Mouse (Mus musculus) CH12.LX (cell line): Measurements from ENCODE around the gene Chst15. TPM values are rescaled to one million over a fixed set of nuclear protein-coding genes. Genes with fewer than 3 reads are reported as not detected.

Source experiments
- DNase-seq: peaks from one replicate; pipeline ENCODE4 v3.0.0-alpha.2; 2013; ENCODE audit errors: extremely low read depth
- H3K27ac ChIP-seq: 2 replicates; pipeline ENCODE4 v1.5.1; 2012; ENCODE audit warnings: low read depth, mild to moderate bottlenecking, control low read depth, moderate library complexity; ENCODE audit not compliant: insufficient read depth
- H3K27me3 ChIP-seq: replicated peaks from 2 replicates; pipeline ENCODE3; 2012; ENCODE audit warnings: inconsistent platforms
- H3K36me3 ChIP-seq, 2 experiments: replicated peaks in 1 of 2; 2 replicates each; pipeline versions ENCODE3 to v1.6.1; 2012; ENCODE audit warnings: inconsistent platforms in 1 of 2, low read length in 1 of 2, mild to moderate bottlenecking in 1 of 2, mixed read lengths in 1 of 2, moderate library complexity in 1 of 2; ENCODE audit not compliant: control insufficient read depth in 1 of 2, insufficient read depth in 1 of 2
- H3K4me1 ChIP-seq, 2 experiments: 2 replicates each; pipeline ENCODE4 v1.6.1; 2012; ENCODE audit warnings: inconsistent platforms in 1 of 2, moderate library complexity in 1 of 2; ENCODE audit not compliant: insufficient read depth in 2 of 2, control insufficient read depth in 1 of 2
- H3K4me2 ChIP-seq: 2 replicates; pipeline ENCODE4 v1.6.1; 2012; ENCODE audit warnings: low read depth, mild to moderate bottlenecking, control low read depth; ENCODE audit not compliant: poor library complexity, insufficient read depth, severe bottlenecking
- H3K4me3 ChIP-seq, 3 experiments: fragments of 150-350 bp in 1 of 3; sonication (generic) in 1 of 3; replicated peaks in 1 of 3; 2 replicates each; pipeline versions ENCODE3 to v1.5.1; 2011 to 2012; ENCODE audit warnings: low read depth in 2 of 3, low read length in 2 of 3, mild to moderate bottlenecking in 2 of 3, moderate library complexity in 2 of 3, control low read depth in 1 of 3, improper control_type of control experiment in 1 of 3, inconsistent platforms in 1 of 3, mixed read lengths in 1 of 3; ENCODE audit not compliant: poor library complexity in 1 of 3
- H3K79me2 ChIP-seq: replicated peaks from 2 replicates; pipeline ENCODE4 v1.6.1; 2012; ENCODE audit warnings: mild to moderate bottlenecking, moderate library complexity; ENCODE audit not compliant: control insufficient read depth, poor library complexity, insufficient read depth, severe bottlenecking; ENCODE audit errors: extremely low read depth
- H3K9ac ChIP-seq: 2 replicates; pipeline ENCODE4 v1.6.1; 2012; ENCODE audit warnings: low read depth, mild to moderate bottlenecking, control low read depth, moderate library complexity; ENCODE audit not compliant: insufficient read depth
- H3K9me3 ChIP-seq: replicated peaks from 2 replicates; pipeline ENCODE3; 2012; ENCODE audit warnings: low read length, inconsistent platforms, mixed read lengths
- CTCF ChIP-seq, 2 experiments: IDR thresholded peaks in 1 of 2; conservative IDR thresholded peaks in 1 of 2; 2 replicates each; pipeline ENCODE4 v1.5.1; 2011 to 2012; ENCODE audit warnings: low read depth in 2 of 2, low read length in 2 of 2, improper control_type of control experiment in 1 of 2, inconsistent platforms in 1 of 2, mild to moderate bottlenecking in 1 of 2, moderate library complexity in 1 of 2
- E2F4 ChIP-seq: IDR thresholded peaks from 2 replicates; pipeline ENCODE4 v1.6.1; 2011; ENCODE audit warnings: low read depth, low read length, improper control_type of control experiment; ENCODE audit not compliant: insufficient replicate concordance
- ELF1 ChIP-seq: IDR thresholded peaks from 2 replicates; pipeline ENCODE4 v1.6.1; 2014; ENCODE audit warnings: low read depth, mild to moderate bottlenecking, inconsistent platforms, low read length, improper control_type of control experiment
- ETS1 ChIP-seq: conservative IDR thresholded peaks from 2 replicates; pipeline ENCODE4 v1.6.1; 2012; ENCODE audit warnings: low read depth, mild to moderate bottlenecking, inconsistent platforms, low read length, improper control_type of control experiment, moderate library complexity
- GABPA ChIP-seq: IDR thresholded peaks from 2 replicates; pipeline ENCODE4 v1.6.1; 2012; ENCODE audit warnings: low read depth, low read length, improper control_type of control experiment, inconsistent platforms; ENCODE audit not compliant: insufficient replicate concordance
- IRF4 ChIP-seq: IDR thresholded peaks from 2 replicates; pipeline ENCODE4 v1.6.1; 2014; ENCODE audit warnings: low read depth, mild to moderate bottlenecking, inconsistent platforms, low read length, improper control_type of control experiment
- JUN ChIP-seq: IDR thresholded peaks from 2 replicates; pipeline ENCODE4 v1.6.1; 2011; ENCODE audit warnings: low read depth, mild to moderate bottlenecking, low read length, improper control_type of control experiment, moderate library complexity; ENCODE audit not compliant: insufficient read depth
- JUND ChIP-seq: conservative IDR thresholded peaks from 2 replicates; pipeline ENCODE4 v1.6.1; 2011; ENCODE audit warnings: low read depth, low read length, improper control_type of control experiment
- KAT2A ChIP-seq: IDR thresholded peaks from 2 replicates; pipeline ENCODE4 v1.6.1; 2012; ENCODE audit warnings: low read length, improper control_type of control experiment, inconsistent platforms; ENCODE audit not compliant: insufficient replicate concordance
- MAZ ChIP-seq: IDR thresholded peaks from 2 replicates; pipeline ENCODE4 v1.6.1; 2012; ENCODE audit warnings: low read depth, mild to moderate bottlenecking, inconsistent platforms, low read length, improper control_type of control experiment, moderate library complexity
- MXI1 ChIP-seq: IDR thresholded peaks from 2 replicates; pipeline ENCODE4 v1.6.1; 2011; ENCODE audit warnings: mild to moderate bottlenecking, low read depth, low read length, improper control_type of control experiment
- POLR2A ChIP-seq: IDR thresholded peaks from 2 replicates; pipeline ENCODE4 v1.6.1; 2011; ENCODE audit warnings: low read depth, mild to moderate bottlenecking, improper control_type of control experiment, low read length
- POLR2AphosphoS2 ChIP-seq: IDR thresholded peaks from 2 replicates; pipeline ENCODE4 v1.6.1; 2011; ENCODE audit warnings: low read depth, low read length, improper control_type of control experiment
- RAD21 ChIP-seq: IDR thresholded peaks from 2 replicates; pipeline ENCODE4 v1.6.1; 2011; ENCODE audit warnings: low read depth, mild to moderate bottlenecking, low read length, improper control_type of control experiment, moderate library complexity
- SIN3A ChIP-seq: IDR thresholded peaks from 2 replicates; pipeline ENCODE4 v1.6.1; 2012; ENCODE audit warnings: low read length, improper control_type of control experiment, inconsistent platforms
- SMC3 ChIP-seq: IDR thresholded peaks from 2 replicates; pipeline ENCODE4 v1.6.1; 2011; ENCODE audit warnings: low read depth, low read length, improper control_type of control experiment
- TCF12 ChIP-seq: IDR thresholded peaks from 2 replicates; pipeline ENCODE4 v1.6.1; 2014; ENCODE audit warnings: low read depth, mild to moderate bottlenecking, inconsistent platforms, low read length, improper control_type of control experiment
- UBTF ChIP-seq: IDR thresholded peaks from 2 replicates; pipeline ENCODE4 v1.6.1; 2012; ENCODE audit warnings: low read depth, mild to moderate bottlenecking, inconsistent platforms, low read length, improper control_type of control experiment, moderate library complexity
- USF1 ChIP-seq: IDR thresholded peaks from 2 replicates; pipeline ENCODE4 v1.6.1; 2014; ENCODE audit warnings: low read depth, mild to moderate bottlenecking, inconsistent platforms, low read length, improper control_type of control experiment
- USF2 ChIP-seq: conservative IDR thresholded peaks from 2 replicates; pipeline ENCODE4 v1.6.1; 2011; ENCODE audit warnings: low read depth, low read length, improper control_type of control experiment
- ZC3H11A ChIP-seq: IDR thresholded peaks from 2 replicates; pipeline ENCODE4 v1.6.1; 2012; ENCODE audit warnings: low read depth, mild to moderate bottlenecking, inconsistent platforms, low read length, improper control_type of control experiment
- ZKSCAN1 ChIP-seq: IDR thresholded peaks from 2 replicates; pipeline ENCODE4 v1.6.1; 2012; ENCODE audit warnings: low read depth, inconsistent platforms, low read length, improper control_type of control experiment, borderline replicate concordance
- ZMIZ1 ChIP-seq: IDR thresholded peaks from 2 replicates; pipeline ENCODE4 v1.6.1; 2012; ENCODE audit warnings: low read depth, mild to moderate bottlenecking, inconsistent platforms, low read length, improper control_type of control experiment
- ZNF384 ChIP-seq: IDR thresholded peaks from 2 replicates; pipeline ENCODE4 v1.6.1; 2012; ENCODE audit warnings: low read depth, low read length, improper control_type of control experiment, inconsistent platforms
- dilution Hi-C: fragments of 300-500 bp; cut with MboI; formaldehyde crosslinking; loops from 2 replicates; pipeline ENCODE4 v1.14.3; 2020; ENCODE audit warnings: low sequenced_read_pairs; ENCODE audit not compliant: extremely low pct_unique_long_range_greater_than_20kb, extremely low pct_ligation_motif_present
- in situ Hi-C: fragments of 300-500 bp; cut with MboI; formaldehyde crosslinking; loops from 3 replicates; pipeline ENCODE4 v1.14.3; 2019; ENCODE audit warnings: low sequenced_read_pairs, low pct_ligation_motif_present, low pct_unique_long_range_greater_than_20kb, mixed read lengths
- polyA plus RNA-seq: library from polyadenylated mRNA; unstranded; fragments of >175 nt; gene quantifications from 2 replicates; pipeline ENCODE4 v1.2.1, GENCODE M21; 2012; ENCODE audit warnings: low read depth; ENCODE audit not compliant: insufficient read length
- total RNA-seq, 2 experiments: library from RNA; depleted of rRNA; stranded (reverse); fragments of 300-350 nt in 1 of 2; fragments of >200 nt in 1 of 2; gene quantifications; 2 replicates each; pipeline ENCODE4 v1.2.3; 2012 to 2014

Chst15 gene
- total and polyA plus RNA-seq, 3 experiments: 0.42 to 0.81 (median 0.57) TPM

- Histone ChIP-seq H3K4me2 (no peak overlapping the region), H3K4me3 (no peak overlapping the region), H3K9me3 (no peaks in the 10 kb centered on the region), H3K9ac (no peak overlapping the region), H3K27me3 (peaks cover 84% of the 10 kb centered on the region), H3K27ac (no peak overlapping the region), H3K79me2 (no peaks in the 10 kb centered on the region), H3K36me3 (no peaks in the 10 kb centered on the region), H3K4me1 (no peaks in the 10 kb centered on the region)
- in situ Hi-C loops (loop anchor here (10.0 kb wide), 1 partner anchor 319 kb away; no protein-coding TSS in a partner anchor), dilution Hi-C loops (no loop called here)
- TF ChIP-seq CTCF (conservative IDR thresholded peaks at IDR 0.05 in 1 of 2, IDR thresholded peaks at IDR 0.05 in 1 of 2; ENCODE audit: low read depth in 2 of 2, low read length in 2 of 2) (peak; percentile 57 to 76), MXI1 (no peak), SMC3 (peak; percentile 67), RAD21 (peak; percentile 76)
- peak; percentile 18 for DNase-seq
These were observed 103.6 kb downstream of the Chst15 start for GRCm38 (mm10) chr7:132213460-132213859.

- H3K4me2 ChIP-seq: no peak overlapping the region
- no peaks in the 10 kb centered on the region for H3K36me3 ChIP-seq
- no peaks in the 10 kb centered on the region for H3K79me2 ChIP-seq
- dilution Hi-C loops: no loop called here
- DNase-seq: no peak
- TF ChIP-seq MXI1 (no peak), ZKSCAN1 (no peak), E2F4 (no peak), ZMIZ1 (no peak), JUN (no peak), SMC3 (no peak), JUND (no peak), ELF1 (no peak), GABPA (no peak)
- H3K4me1 ChIP-seq: no peaks in the 10 kb centered on the region
- in situ Hi-C loops: loop anchor here (10.0 kb wide), 1 partner anchor 317 kb away; no protein-coding TSS in a partner anchor
- no peak overlapping the region for H3K4me3 ChIP-seq
- peaks cover 95% of the 10 kb centered on the region for H3K27me3 ChIP-seq
- no peak overlapping the region for H3K27ac ChIP-seq
- H3K9me3 ChIP-seq: no peaks in the 10 kb centered on the region
- H3K9ac ChIP-seq: no peak overlapping the region
These were observed 104.9 kb downstream of the Chst15 start for GRCm38 (mm10) chr7:132211920-132212701.

- Histone ChIP-seq H3K36me3 (no peaks in the 10 kb centered on the region), H3K9ac (no peak overlapping the region), H3K27me3 (peaks cover 97% of the 10 kb centered on the region), H3K4me3 (no peak overlapping the region), H3K4me2 (no peak overlapping the region), H3K27ac (no peak overlapping the region), H3K9me3 (no peaks in the 10 kb centered on the region), H3K4me1 (no peaks in the 10 kb centered on the region), H3K79me2 (no peaks in the 10 kb centered on the region)
- DNase-seq: no peak
- in situ Hi-C loops (loop anchor here (10.0 kb wide), 1 partner anchor 316 kb away; no protein-coding TSS in a partner anchor), dilution Hi-C loops (no loop called here)
- no peak for TF ChIP-seq SMC3
- no peak for TF ChIP-seq SIN3A
- TF ChIP-seq ZC3H11A: no peak
- TF ChIP-seq KAT2A: no peak
- no peak for TF ChIP-seq MAZ
- no peak for TF ChIP-seq ETS1
- no peak for TF ChIP-seq ZKSCAN1
- TF ChIP-seq POLR2AphosphoS2: no peak
- TF ChIP-seq POLR2A: no peak
- TF ChIP-seq USF1: no peak
- no peak for TF ChIP-seq USF2
- no peak for TF ChIP-seq ZNF384
- TF ChIP-seq RAD21: no peak
- TF ChIP-seq IRF4: no peak
- no peak for TF ChIP-seq UBTF
- TF ChIP-seq TCF12: no peak
- no peak for TF ChIP-seq E2F4
These were observed 106.4 kb downstream of the Chst15 start for GRCm38 (mm10) chr7:132210616-132211015.
